Mouse (Mus musculus) fat pad, adult 2 months (tissue): Measurements from ENCODE around the gene Cnga3.

Experiments used
- DNase-seq: peaks from one replicate; pipeline ENCODE4 v3.0.0-alpha.2; 2011; ENCODE audit warnings: low read depth, low spot score; ENCODE audit errors: extremely low read depth

The Cnga3 gene

DNA sequence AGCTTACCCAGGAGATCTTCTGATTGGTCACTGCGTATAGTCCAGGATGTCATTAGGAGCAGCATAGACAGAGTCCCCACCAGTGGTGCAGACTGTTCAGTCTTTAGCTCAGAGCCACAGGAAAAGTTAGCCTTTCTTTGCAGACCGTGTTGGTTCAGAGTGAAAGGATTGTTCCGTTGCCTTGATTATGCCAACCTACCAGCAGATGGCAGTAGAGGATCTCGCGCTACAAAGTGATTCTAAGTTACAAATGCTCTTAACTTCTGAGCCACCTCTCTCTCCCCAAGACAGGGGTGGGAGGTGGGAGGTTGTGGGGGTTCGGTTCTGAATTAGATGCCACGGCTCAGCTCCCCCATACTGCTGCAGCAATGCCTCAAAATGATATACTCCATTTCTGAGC, 58.2 kb downstream of the Cnga3 start:
- DNase-seq = no peak

DNA sequence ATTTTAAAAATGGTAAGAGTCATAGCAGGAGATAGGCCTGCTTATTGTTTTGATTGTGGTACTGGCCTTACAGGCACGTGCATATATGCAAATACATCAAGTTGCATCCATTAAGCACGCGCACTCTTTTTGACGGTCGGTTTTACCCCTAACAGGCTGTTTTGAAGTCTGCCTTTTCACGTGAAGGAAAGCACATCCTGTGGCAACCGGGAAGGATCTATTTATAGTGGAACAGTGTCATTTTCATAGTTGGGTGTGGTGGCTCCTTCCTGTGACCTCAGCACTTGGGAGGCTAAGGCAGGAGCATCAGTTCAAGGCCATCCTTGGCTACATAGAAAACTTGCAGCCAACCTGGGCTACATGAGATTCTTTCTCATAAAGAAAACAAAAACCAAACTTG, 72.3 kb downstream of the Cnga3 start:
- DNase-seq = no peak

DNA sequence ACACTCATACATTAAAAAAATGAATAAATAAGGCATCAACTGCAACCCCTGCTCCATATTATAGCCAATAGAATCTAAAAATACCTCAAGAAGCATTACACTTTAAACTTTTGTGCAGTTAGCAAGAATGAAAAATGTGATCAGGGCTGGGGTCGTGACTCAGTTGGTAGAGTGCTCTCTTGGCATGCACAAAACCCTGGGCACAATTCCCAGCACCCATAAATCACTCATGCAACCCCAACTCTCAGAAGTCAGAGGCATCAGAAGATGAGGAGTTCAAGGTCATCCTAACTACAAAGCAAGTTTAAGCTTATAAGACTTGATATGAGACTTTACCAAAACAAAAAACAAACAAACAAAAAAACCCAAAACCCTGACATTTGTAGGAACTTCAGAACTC, 73.5 kb downstream of the Cnga3 start:
- no peak for DNase-seq

DNA sequence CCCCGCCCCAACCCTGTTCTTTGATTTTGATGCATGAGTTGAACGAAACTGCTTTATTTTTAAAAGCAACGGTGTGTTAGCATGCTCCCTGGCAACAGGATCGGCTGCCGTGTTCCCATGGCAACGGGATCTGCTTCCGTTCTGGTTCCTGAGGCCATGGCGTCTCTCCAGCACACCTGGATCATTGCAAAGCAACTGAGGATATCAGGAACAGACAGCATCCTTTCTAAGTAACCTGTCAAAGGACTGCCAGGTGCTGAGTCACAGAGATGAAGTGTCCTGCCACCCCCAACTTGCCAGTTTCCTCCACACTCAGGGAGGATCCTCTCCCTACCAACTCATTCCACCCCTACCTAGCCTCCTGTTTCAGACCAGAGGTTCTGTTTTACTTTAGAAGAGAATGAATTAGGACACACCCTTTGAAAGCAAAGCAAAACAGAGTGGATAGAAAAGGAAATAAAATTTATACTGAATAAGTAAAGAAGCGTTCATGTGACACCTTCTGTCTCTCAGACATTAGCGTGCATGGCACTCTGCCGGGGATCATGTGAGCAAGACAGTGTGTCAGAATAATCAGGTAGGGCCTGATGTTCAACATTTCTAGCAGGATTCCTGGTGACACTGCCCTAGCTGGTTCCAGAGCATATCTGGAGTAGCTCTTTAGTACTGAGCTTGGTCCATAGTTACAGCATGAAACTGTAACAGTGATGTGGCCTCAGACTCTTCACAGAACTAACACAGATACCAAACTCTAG, 74.1 kb downstream of the Cnga3 start:
- no peak for DNase-seq

DNA sequence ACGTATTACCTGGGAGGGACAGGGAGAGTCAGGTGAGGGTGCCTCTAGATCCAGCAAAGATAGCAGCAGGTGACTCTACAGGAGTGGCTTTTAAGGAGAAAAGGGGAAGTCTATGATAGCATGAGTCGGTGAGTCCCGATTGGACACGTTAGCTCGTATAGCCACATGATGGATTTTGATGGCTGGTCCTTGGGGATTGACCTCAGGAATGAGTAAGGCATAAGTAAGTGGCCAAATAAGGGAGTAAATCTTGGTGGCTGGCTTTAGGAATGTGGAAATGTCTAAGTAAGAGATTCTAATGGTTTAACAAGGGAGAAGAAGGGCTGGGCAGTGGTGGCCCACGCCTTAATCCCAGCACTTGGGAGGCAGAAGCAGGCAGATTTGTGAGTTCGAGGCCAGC, 74.7 kb downstream of the Cnga3 start:
- DNase-seq = no peak

DNA sequence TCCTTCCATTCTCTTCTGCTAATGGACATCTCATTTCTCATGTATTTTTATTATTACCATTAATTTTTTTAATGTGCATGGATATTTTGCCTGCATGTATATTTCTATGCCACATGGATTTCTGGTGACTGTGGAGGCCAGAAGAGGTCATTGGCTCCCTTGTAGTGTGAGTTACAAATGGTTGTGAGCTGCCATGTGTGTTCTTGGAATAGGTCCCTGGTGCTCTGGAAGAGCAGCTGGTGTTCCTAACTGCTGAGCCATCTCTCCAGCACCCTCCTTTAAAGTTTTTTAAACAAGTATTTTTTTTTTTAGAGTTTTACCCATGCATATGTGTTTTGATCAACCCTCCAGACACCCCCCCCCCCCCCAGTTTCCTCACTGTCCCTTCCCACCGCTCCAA, 82.2 kb downstream of the Cnga3 start:
- DNase-seq = no peak

DNA sequence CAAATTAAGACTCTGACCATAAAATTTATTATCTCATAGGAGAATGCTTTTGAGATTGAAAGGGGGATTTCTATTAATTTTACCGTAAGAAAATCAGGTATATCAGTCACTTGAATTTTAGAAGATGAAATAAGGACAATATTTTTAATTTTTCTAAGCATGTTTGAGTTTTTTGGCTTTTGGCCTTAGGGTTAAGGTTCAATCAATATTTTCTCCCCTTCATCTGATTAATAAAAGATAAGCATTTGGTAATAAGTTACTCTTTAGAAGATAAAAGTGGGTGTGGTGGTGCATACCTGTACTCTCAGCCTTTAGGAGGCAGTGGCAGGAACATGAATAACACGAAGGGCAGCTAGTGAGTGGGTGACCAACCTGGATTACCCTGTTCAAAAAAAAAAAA, 84.7 kb downstream of the Cnga3 start:
- DNase-seq = no peak

DNA sequence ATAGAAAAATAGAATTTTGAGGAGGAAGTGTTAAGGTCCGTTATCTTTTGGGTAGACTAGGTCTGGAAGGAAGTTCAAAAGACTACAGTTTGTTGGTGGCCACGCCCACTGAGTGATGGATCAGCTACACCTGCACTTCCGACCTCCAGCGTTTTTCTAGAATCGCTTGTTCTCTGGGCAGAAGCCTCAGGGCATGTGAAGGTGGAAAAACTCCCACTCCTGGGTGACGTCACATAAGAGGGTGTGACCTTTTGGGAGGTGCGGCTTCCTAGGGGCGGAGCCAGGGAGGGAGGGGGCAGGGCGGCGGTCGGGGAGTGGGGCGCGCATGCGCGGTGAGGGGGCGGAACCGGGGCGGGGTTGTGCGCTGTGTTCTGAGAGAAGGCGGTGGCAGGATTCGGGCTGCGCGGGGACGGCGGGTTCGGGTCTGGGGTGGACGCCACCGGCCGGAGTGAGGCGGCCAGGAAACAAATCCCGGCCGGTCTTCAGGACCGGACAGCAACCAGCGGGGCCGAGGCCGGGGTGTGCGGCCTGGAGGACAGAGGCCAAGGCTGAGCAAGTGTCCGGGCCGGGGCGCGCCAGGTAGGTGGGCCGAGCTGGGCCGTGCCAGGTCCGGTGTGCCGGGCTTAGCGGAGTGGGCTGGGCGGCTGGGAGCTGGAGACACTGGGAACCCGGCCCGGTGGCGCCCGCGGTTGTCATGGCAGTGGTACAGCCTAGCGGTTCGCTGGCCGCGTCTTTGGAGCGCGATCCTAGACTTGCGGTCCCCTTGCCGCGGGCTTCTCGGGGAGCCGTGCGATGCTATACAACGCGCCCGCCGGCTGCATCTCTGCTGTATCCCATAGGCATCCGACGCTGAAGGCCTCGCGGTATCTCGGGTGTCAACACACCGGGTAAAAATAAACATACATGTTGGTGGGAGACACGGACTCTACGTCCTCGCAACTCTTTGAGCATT, 85.6 kb downstream of the Cnga3 start, which contains the start of gene Inpp4a:
Inpp4a (plus strand) TSS at position 326 of the 952 bp plus-strand sequence.
- peak; percentile 23 for DNase-seq

DNA sequence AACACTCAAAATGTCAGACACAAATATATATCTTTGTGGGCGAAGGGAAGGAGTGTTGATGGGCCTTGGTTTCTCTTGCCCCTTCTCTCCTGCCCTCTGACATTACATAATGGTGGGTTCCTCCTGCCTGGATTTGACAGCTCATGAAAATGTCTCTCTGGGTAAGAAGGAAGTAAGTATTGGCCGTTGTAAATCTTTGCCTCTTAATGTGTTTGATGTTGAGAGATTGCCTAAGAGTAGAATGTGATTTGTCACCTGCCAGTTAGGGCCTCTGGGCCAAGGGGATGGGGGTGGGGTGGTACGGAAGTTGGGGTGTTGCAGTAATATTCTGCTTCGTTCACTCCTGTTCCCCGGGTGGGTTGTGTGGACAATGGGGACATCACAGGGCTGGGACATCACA, 86.4 kb downstream of the Cnga3 start:
- no peak for DNase-seq

DNA sequence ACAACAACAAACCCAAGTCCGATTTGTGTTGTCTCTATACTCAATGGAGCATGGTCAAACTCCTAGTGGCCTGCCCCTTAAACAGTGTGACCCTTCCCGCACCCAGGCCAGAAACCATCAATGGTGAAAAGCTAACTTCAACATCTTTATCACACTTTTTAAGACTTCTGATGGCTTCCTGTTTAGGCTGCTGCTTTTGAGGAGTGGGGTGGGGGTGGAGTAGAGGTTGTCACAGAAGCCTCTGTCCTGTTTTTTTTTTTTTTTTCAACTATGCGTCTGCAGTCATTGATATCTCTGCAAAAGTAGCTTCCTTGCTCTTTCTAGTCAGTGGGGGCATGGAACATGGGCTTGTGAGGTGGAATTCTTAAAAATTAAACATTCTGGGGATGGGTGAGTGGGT, 88.6 kb downstream of the Cnga3 start:
- DNase-seq = no peak

DNA sequence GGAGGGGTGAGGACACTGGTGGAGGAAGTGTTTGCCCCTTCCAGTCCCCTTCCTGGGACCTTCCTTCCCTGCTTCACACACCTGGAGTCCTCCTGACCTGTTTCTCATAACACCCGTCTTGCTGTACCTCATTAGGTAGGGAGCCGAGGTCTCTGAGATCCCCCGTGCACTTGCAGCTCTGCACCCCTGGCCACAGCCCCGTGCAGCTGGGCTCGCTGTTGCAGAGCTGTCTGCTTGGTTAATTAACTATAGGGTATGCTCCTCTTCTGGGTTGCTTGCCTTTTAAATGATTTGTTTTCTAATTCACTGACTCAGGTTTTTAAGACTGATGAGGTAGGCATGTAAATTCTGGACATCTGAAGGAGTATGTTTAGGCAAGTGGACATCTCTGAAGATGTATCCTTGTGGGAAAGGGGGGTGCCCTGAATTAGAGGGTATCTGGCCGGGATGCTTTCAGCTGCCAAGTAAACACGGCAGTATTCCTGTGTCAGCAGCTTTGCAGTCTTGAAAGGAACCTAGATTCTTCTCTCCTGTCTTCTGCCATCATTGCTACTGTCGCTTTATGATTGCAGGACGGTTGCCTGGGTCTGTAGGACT, 91.6 kb downstream of the Cnga3 start:
- DNase-seq = no peak

DNA sequence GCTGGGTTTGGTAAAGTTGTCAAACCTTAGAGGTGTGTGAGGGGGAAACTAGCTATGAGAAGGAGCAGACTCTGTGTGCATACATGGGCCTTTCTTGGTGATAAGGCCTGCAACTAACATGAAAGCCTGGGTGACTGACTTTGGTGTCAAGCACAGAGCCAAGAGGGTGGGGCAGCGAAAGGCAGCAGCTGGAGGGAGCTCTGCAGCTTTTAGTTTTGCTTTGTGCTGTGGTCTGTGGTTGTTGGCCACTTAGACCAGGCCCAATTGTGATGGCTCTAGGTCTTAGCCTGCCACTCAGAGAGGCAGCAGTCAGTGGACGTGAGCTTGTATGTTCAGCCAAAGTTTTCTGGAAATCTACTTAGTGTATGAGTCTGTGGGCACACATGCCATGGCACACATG, 93.4 kb downstream of the Cnga3 start:
- DNase-seq = no peak

DNA sequence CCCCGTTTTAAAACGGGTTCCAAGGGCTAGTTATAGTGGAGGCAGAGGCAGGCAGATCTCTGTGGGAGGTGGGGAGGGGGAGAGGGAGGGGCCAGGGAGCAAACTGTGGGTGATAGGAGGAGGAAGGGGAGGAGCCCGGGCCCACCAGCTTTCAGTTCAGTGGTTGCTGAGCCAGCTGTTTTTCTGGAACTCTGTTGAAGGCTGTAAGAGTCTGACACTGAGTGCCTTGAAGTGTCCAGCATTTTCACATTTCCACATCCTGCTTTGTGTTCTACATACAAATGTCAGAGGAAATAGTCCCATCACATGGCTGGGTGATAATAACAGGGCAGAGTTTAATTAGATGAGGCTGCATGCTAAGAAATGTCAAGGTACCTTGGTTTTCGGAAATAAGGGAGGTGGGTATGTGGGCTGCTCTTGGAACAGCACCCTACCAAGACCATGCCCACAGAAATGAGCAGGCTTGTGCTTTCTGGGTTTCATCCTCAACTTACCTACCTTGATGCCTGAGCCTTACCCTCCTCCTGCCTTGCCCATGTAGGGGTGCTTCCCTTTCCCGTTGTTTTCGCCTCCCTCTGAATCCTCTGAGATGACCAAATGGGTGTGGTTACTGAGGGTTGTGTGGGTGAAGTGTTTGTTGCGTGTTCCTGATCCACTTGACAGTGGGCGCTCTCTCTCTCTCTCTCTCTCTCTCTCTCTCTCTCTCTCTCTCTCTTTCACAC, 93.9 kb downstream of the Cnga3 start:
- DNase-seq = no peak

DNA sequence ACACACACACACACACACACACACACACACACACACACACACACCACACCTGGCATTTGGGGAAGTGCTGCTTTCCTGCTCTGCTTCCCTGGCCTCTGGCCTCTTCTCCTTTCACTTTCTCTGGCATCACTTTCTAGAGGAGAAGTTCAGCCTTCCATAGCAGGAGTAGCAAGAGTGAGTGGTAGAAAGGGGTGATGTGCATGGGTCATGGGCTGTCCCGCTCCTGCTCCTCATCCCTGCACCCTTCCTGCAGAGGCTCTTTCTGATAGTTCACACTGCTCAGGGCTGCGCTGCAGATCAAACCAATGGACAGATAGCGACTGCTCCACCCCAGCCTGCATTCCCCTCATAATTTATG, 94.5 kb downstream of the Cnga3 start:
- no peak for DNase-seq

DNA sequence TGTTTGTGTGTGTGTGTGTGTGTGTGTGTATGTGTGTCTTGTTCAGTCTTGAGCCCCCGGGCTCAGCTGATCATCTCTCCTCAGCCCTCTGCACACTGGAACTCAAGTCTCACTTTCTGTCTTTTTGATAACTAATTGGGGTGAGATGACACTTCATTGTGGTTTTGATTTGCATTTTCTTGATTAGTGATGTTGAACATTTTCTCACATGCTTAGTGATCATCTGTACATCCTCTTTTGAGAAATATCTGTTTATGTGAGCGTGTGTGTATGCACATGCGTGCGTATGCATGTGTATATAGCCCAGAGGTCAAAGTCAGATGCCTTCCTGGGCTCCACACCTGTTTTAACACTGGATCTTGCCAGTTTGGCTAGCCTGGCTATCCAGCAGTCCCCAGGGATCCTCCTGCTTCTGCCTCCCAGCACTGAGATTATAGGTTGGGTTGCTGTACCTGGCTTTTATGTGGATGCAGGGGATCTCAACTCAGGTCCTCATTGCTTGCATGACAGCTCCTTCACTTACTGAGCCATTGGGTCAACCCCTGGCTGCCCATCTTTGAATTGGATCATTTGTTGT, 95.8 kb downstream of the Cnga3 start:
- DNase-seq = no peak
